Mouse (Mus musculus) heart, embryonic 13.5 days (tissue): ENCODE results near the gene Unc13a. TPM values are rescaled to one million over a fixed set of nuclear protein-coding genes. Genes with fewer than 3 reads are reported as not detected.

Experiments
- ATAC-seq: fragments of 200-750 bp; cut with Nextera tagmentation; 2 replicates; pipeline ENCODE4 v1.8.0; 2017; ENCODE audit warnings: moderate TSS enrichment; ENCODE audit not compliant: insufficient number of reproducible peaks, low FRiP score, low TSS enrichment; ENCODE audit errors: extremely low read depth
- H3K27ac ChIP-seq: fragments of 300-500 bp; sonication (generic); replicated peaks from 2 replicates; pipeline ENCODE4 v1.5.1; 2015; ENCODE audit warnings: moderate library complexity, mild to moderate bottlenecking, inconsistent platforms
- H3K27me3 ChIP-seq: fragments of 300-500 bp; sonication (generic); replicated peaks from 2 replicates; pipeline ENCODE4 v1.6.1; 2015; ENCODE audit warnings: mild to moderate bottlenecking, inconsistent platforms
- H3K36me3 ChIP-seq: fragments of 300-500 bp; sonication (generic); 2 replicates; pipeline ENCODE4 v1.6.1; 2015; ENCODE audit warnings: mild to moderate bottlenecking, inconsistent platforms
- H3K4me1 ChIP-seq: fragments of 300-500 bp; sonication (generic); 2 replicates; pipeline ENCODE4 v1.6.1; 2015; ENCODE audit warnings: inconsistent platforms
- H3K4me2 ChIP-seq: fragments of 300-500 bp; sonication (generic); 2 replicates; pipeline ENCODE4 v1.6.1; 2015; ENCODE audit warnings: inconsistent platforms, mild to moderate bottlenecking, moderate library complexity
- H3K4me3 ChIP-seq: fragments of 300-500 bp; sonication (generic); 2 replicates; pipeline ENCODE4 v1.5.1; 2015; ENCODE audit warnings: moderate library complexity, mild to moderate bottlenecking, inconsistent platforms
- H3K9ac ChIP-seq: fragments of 300-500 bp; sonication (generic); 2 replicates; pipeline ENCODE4 v1.6.1; 2015; ENCODE audit warnings: inconsistent platforms, mild to moderate bottlenecking, moderate library complexity
- H3K9me3 ChIP-seq: fragments of 300-500 bp; sonication (generic); 2 replicates; pipeline ENCODE4 v1.6.1; 2016; ENCODE audit warnings: inconsistent platforms
- WGBS: fragments of 180-500 bp; shearing (Covaris S2); methylation state at CpG from one replicate; pipeline ENCODE4 v1.1.7; 2015; ENCODE audit warnings: mixed read lengths; 5-methylcytosine and 5-hydroxymethylcytosine counted together
- polyA plus RNA-seq: library from polyadenylated mRNA; unstranded; fragments of >200 nt; fragmentation: Nextera tagmentation; extraction: Ambion mirVana; gene quantifications from 2 replicates; pipeline ENCODE4 v1.2.1, GENCODE M21; 2015

Gene Unc13a
- polyA plus RNA-seq: 0.39 and 0.40 TPM in 2 replicates

DNA sequence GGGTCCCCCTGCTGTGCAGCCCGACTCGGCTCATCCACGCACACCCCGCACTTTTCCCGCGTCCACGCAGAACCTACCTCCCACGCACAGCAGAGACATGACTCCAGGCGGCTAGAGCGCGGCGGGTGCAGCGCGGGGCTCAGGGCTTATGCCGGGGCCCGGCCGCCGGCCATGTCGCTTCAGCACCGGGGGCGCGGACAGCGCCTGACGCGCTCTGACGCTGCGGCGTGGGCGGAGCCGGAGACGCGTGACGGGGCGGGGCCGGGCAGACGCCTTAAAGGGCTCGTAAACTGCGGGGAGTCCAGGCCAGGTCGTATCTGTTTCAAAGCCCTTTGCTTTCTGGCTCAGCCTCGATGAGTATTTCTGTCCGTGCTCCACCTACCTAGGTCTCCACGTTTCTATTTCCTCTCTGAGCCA lies at the start of gene Unc13a:
TSS of gene Unc13a (minus strand) at position 209 of the 417 bp plus-strand sequence.
- Histone ChIP-seq H3K27me3 (peaks cover 8% of the 10 kb centered on the region), H3K36me3 (no peaks in the 10 kb centered on the region), H3K4me3 (peak within 1 kb of the TSS; percentile 53), H3K9ac (peak within 1 kb of the TSS; percentile 73), H3K27ac (no peak within 1 kb of the TSS; the same call in 1 of the 2 replicates), H3K4me2 (peak within 1 kb of the TSS; percentile 82), H3K9me3 (no peaks in the 10 kb centered on the region), H3K4me1 (peaks cover 58% of the 10 kb centered on the region)
- ATAC-seq: no peak; the same call in 1 of the 2 replicates
- under 1% methylated on average over 42 of the region's 42 CpGs for WGBS

DNA sequence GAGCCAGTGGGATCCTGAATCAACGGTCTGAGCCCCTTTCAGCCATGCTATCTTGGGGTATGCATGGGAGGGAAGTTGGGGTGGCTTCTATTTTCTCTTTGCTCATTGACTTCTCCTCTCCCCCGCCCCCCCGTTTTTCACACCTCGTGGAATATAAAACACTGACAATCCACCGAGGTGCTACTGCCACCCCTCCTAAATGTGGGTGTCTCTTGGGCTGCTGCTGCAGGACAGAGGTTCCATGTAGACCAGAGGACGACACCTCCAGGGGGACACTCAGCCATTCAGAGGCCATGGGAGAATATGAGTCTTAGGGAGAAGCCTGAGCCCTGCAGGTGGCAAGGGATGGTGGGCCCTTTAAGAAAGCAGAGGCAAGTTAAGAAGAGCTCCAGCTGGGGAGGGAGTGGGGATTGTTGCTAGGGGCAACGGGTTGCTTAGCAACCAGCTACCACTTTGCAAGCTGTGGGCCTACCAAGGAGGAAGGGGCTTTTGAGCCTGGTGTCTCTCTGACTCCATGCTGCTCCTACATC lies 48.4 kb upstream of the Unc13a start:
- Histone ChIP-seq H3K9ac (no peak overlapping the region), H3K9me3 (no peaks in the 10 kb centered on the region), H3K36me3 (no peaks in the 10 kb centered on the region), H3K27me3 (peaks cover 90% of the 10 kb centered on the region), H3K27ac (no peak overlapping the region), H3K4me2 (no peak overlapping the region), H3K4me1 (peaks cover 6% of the 10 kb centered on the region), H3K4me3 (no peak overlapping the region)
- ATAC-seq: no peak
- WGBS: 36% methylated on average over 7 of the region's 7 CpGs

DNA sequence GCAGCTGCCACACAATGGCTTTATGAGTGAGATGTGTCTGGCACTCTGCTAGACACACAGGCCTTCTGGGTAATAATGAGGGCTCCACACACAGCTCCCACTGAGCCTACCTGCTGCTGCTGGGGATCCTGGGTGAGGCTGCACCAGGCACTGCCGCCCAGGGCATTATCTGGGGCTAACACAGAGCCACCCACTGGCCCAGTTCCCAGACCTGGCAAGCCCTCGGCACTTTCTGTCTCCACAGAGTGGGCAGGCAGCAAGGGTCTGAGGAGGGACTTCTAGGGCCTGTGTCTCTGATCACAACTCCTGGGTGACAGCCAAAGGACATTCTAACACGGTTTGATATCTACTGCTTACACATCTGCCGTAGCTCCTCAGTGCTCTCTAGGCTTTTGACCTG lies 47.7 kb upstream of the Unc13a start:
- no peaks in the 10 kb centered on the region for H3K9me3 ChIP-seq
- no peak overlapping the region for H3K27ac ChIP-seq
- no peak overlapping the region for H3K4me3 ChIP-seq
- H3K36me3 ChIP-seq: no peaks in the 10 kb centered on the region
- WGBS: 33% methylated on average over 4 of the region's 4 CpGs
- H3K27me3 ChIP-seq: peaks cover 90% of the 10 kb centered on the region
- no peak overlapping the region for H3K9ac ChIP-seq
- peaks cover 5% of the 10 kb centered on the region; the same call in 1 of the 2 replicates for H3K4me1 ChIP-seq
- ATAC-seq: no peak
- H3K4me2 ChIP-seq: no peak overlapping the region

DNA sequence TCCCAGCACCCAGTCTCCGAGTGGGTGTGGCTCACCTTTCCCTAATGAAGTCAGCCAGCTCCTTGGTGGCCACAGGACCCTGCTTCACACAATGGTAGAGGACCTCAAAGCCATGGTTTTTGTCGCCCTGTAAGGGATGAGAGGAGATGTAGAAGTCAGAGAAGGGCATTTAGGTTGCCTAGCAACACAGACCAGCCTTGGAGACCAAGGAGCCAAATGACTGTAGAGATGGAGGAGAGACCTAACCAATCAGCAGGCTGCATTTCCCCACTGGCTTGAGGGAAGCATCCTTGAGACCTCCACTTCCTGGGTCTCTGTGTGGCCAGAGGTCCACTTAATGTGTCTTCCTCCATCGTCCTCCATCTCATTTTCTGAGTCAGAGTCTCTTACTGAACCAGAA lies 46.7 kb upstream of the Unc13a start:
- peaks cover 91% of the 10 kb centered on the region for H3K27me3 ChIP-seq
- no peak overlapping the region for H3K9ac ChIP-seq
- H3K4me1 ChIP-seq: peaks cover 5% of the 10 kb centered on the region; the same call in 1 of the 2 replicates
- no peak for ATAC-seq
- 25% methylated on average over 3 of the region's 3 CpGs for WGBS
- H3K36me3 ChIP-seq: no peaks in the 10 kb centered on the region
- no peak overlapping the region for H3K27ac ChIP-seq
- H3K4me3 ChIP-seq: no peak overlapping the region
- no peak overlapping the region for H3K4me2 ChIP-seq
- no peaks in the 10 kb centered on the region for H3K9me3 ChIP-seq

DNA sequence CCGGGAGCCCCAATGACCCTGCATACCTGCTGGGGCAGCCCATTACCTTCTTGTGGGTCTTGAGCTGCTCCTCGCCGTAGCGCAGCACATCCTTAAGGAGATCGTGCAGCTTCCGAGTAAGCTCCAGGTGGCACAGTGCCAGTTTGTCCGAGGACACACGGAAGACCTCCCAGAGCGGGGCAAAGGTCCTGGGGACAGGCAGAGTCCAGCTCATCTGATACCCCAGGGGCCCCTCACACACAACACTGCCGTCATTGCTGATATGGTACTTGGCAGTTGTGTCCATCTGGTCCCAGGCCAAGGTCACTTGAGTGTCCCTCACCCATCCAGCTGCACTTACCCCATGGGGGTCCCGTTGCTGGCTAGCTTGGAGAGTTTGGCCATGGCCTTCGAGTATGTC lies 45.5 kb upstream of the Unc13a start:
- no peak overlapping the region for H3K9ac ChIP-seq
- peaks cover 89% of the 10 kb centered on the region for H3K27me3 ChIP-seq
- WGBS: 72% methylated on average over 12 of the region's 12 CpGs
- H3K4me2 ChIP-seq: no peak overlapping the region
- ATAC-seq: no peak
- H3K9me3 ChIP-seq: no peaks in the 10 kb centered on the region
- no peak overlapping the region for H3K27ac ChIP-seq
- H3K36me3 ChIP-seq: no peaks in the 10 kb centered on the region
- H3K4me1 ChIP-seq: peaks cover 5% of the 10 kb centered on the region; the same call in 1 of the 2 replicates
- H3K4me3 ChIP-seq: no peak overlapping the region

DNA sequence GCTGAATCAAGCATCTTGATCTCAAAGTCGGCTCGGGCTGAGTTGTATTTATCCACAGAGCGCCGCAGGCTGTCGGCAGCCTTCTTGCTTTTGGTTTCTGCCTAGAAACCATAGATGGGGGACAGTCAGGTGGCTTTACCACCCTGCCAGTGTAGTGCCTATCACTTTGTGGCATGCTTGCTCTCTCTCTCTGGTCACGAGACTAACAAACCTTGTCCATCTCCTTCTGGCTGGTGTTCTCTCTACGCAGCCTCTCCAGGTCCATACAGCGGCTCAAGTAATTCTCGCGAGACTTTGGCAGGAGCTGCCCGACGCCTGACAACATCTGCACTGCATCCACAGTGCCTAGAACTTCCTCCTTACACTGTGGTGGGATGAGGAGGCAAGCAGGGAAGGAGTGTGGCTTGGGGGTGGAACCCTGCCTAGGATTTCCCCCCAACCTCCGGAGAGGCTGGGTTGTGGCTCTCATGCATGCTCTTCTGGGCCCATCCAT lies 45.0 kb upstream of the Unc13a start:
- 71% methylated on average over 13 of the region's 13 CpGs for WGBS

DNA sequence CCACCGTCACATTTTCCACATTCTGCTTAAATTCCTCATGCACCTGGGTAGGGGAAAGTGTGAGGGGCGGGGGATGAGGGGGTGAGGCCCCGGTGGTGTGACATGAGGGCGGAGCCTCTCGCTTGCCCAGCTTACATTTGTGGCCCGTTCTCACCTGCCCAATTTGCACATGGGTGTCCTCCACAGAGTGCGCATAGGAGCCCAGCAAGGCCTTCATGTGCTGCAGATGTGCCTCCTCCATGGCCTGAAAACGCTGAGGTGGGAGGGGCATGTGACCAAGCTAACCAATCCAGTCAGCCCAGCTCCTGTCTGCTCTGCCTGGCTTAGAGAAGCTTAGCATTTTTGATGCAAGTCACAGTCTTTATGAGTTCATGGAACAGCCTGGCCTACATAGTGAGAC lies 44.0 kb upstream of the Unc13a start:
- 30% methylated on average over 8 of the region's 8 CpGs for WGBS
- no peak for ATAC-seq
- Histone ChIP-seq H3K9ac (no peak overlapping the region), H3K4me1 (peaks cover 5% of the 10 kb centered on the region; the same call in 1 of the 2 replicates), H3K36me3 (no peaks in the 10 kb centered on the region), H3K27ac (no peak overlapping the region), H3K4me3 (no peak overlapping the region), H3K9me3 (no peaks in the 10 kb centered on the region), H3K4me2 (no peak overlapping the region), H3K27me3 (peaks cover 88% of the 10 kb centered on the region)

More for the DNA sequence above, 45.0 kb upstream of the Unc13a start:
- Histone ChIP-seq H3K4me2 (no peak overlapping the region), H3K9me3 (no peaks in the 10 kb centered on the region), H3K4me1 (peaks cover 5% of the 10 kb centered on the region; the same call in 1 of the 2 replicates), H3K4me3 (no peak overlapping the region), H3K27me3 (peaks cover 89% of the 10 kb centered on the region), H3K9ac (no peak overlapping the region), H3K36me3 (no peaks in the 10 kb centered on the region), H3K27ac (no peak overlapping the region)
- ATAC-seq: no peak

DNA sequence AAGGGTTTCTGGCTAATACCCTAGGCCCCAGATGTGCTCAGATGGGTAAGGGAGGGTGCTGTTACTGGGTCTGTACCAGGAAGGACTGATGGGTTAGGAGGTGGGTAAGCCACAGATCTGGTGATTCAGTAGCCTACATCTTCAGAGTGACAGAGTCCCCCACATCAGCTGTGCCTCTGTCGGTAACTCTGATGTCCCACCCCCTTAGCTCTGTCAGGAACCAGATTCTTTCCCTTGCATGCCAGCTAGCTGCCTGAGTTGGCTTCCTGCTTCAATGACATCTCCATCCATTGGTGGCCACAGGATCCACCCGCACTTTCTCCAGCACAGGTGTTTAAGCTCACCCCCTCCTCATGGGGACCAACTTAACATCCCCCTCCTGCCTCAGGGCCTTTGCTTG lies 40.0 kb upstream of the Unc13a start:
- no peak overlapping the region for H3K9ac ChIP-seq
- H3K9me3 ChIP-seq: no peaks in the 10 kb centered on the region
- no peak for ATAC-seq
- H3K4me2 ChIP-seq: no peak overlapping the region
- no peaks in the 10 kb centered on the region for H3K36me3 ChIP-seq
- H3K4me3 ChIP-seq: no peak overlapping the region
- WGBS: 59% methylated on average over 2 of the region's 2 CpGs
- peaks cover 92% of the 10 kb centered on the region for H3K27me3 ChIP-seq
- no peak overlapping the region for H3K27ac ChIP-seq
- H3K4me1 ChIP-seq: no peaks in the 10 kb centered on the region

DNA sequence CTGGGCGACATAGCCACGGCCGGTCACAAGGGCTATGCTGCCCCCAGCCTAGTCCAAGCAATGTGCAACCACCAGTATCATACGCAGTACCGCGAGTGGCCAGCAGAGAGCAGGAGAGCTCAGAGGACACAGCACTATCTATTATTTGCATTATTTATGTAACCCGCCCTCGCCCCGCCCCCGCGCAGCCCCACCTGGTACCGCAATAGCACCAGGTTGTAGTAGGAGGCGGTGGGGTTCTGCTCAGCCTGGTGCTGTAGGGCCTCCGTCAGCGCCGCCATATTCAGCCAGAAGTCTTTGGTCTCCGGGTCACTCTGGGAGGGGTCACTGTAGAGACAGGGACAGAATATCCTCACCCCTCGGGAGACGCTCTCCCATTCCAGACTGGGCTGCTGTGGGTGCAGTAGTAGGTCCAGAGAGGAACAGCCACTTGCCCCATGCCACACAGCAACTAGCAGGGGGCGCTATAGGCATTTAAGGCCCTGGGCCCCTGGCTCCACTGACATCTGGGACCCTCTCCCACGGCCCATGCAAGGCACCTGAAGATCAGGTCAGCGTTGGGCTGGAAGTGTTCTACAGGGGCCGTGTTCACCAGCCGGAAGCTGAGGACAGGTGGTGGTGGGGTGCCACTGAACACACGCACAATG lies 38.4 kb upstream of the Unc13a start:
- Histone ChIP-seq H3K4me1 (no peaks in the 10 kb centered on the region), H3K27ac (no peak overlapping the region), H3K4me2 (peak overlapping the region; percentile 59), H3K36me3 (no peaks in the 10 kb centered on the region), H3K9me3 (no peaks in the 10 kb centered on the region), H3K9ac (0 out of 2 replicates have a peak overlapping the region, but pooled peaks have one; percentile 3), H3K4me3 (peak overlapping the region; percentile 29), H3K27me3 (peaks cover 93% of the 10 kb centered on the region)
- WGBS: 18% methylated on average over 25 of the region's 25 CpGs
- no peak for ATAC-seq

DNA sequence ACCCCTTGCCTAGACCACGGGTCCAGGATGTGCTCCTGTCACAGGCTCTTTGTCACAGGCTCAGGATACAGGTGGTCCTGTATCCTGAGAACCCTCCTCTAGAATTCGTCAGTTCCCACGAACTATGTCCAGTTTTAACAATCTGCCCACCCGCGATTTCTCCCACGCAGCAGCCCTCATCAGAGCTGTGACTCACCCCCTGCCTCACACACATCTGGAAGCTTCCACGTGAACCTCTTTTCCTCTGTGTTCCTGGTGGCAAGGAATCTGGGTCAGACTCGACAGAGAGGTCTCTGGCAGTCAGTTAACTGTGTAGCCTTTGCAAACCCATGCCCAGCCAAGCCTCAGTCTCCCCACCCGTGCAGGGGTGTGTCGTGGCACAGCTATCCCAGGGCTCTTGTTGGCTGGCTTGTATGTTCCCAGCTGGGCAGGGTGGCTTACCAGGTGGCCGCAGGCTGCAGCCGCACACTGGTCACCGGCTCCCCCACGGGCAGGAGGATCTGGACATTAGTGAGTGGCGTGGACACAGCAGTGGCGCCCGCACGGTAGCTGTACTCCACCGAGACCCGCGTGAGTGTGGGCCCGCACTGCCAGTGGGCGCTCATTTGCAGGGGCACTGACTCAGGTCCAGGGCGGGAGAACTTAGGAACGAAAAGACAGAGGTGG lies 37.7 kb upstream of the Unc13a start:
- Histone ChIP-seq H3K9ac (0 out of 2 replicates have a peak overlapping the region, but pooled peaks have one; percentile 3), H3K27ac (no peak overlapping the region), H3K4me2 (peak overlapping the region; percentile 59), H3K36me3 (no peaks in the 10 kb centered on the region), H3K27me3 (peaks cover 93% of the 10 kb centered on the region), H3K9me3 (no peaks in the 10 kb centered on the region), H3K4me1 (no peaks in the 10 kb centered on the region), H3K4me3 (peak overlapping the region; percentile 29)
- no peak for ATAC-seq
- 33% methylated on average over 25 of the region's 25 CpGs for WGBS

DNA sequence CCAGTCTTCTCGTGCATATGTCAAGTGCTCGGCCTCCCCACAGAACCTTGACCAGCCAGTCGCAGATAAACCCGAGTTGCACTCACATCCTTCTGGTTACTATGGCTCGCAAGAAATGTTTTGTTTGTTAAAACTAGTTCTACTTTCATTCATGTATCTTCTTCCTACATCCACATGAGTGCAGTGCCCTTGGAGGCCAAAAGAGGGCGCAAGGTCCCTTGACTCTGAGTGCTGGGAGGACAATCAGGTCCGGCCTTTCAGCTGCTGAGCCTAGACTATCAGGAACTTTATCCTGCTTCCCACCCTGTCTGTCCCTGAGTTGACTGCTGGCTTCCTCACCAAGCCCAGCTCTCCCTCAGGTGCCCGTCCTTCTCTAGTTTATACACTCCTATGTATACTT lies 36.3 kb upstream of the Unc13a start:
- Histone ChIP-seq H3K4me1 (no peaks in the 10 kb centered on the region), H3K4me3 (no peak overlapping the region), H3K36me3 (no peaks in the 10 kb centered on the region), H3K9me3 (no peaks in the 10 kb centered on the region), H3K27me3 (peaks cover 95% of the 10 kb centered on the region), H3K27ac (no peak overlapping the region), H3K9ac (no peak overlapping the region), H3K4me2 (no peak overlapping the region)
- 29% methylated on average over 8 of the region's 8 CpGs for WGBS
- ATAC-seq: no peak
